Mouse (Mus musculus) limb, embryonic 14.5 days (tissue): ENCODE data around the gene Ccdc157. TPM values are rescaled to one million over a fixed set of nuclear protein-coding genes. Genes with fewer than 3 reads are reported as not detected.

Source experiments
- ATAC-seq: fragments of 200-750 bp; cut with Nextera tagmentation; 2 replicates; pipeline ENCODE4 v1.8.0; 2017; ENCODE audit warnings: low read depth, moderate number of reproducible peaks, moderate TSS enrichment; ENCODE audit not compliant: low FRiP score
- DNase-seq: peaks from one replicate; pipeline ENCODE4 v3.0.0-alpha.2; 2015; ENCODE audit warnings: low spot score
- H3K27ac ChIP-seq: fragments of 300-500 bp; sonication (generic); replicated peaks from 2 replicates; pipeline ENCODE4 v1.5.1; 2014; ENCODE audit warnings: low read depth, mild to moderate bottlenecking, low read length, moderate library complexity, mixed read lengths
- H3K27me3 ChIP-seq: fragments of 300-500 bp; sonication (generic); 2 replicates; pipeline ENCODE4 v1.6.1; 2014; ENCODE audit warnings: low read length, mixed read lengths; ENCODE audit not compliant: control insufficient read depth, insufficient read depth
- H3K36me3 ChIP-seq: fragments of 300-500 bp; sonication (generic); 2 replicates; pipeline ENCODE4 v1.6.1; 2014; ENCODE audit warnings: mild to moderate bottlenecking, low read length, moderate library complexity, mixed read lengths; ENCODE audit not compliant: control insufficient read depth, insufficient read depth
- H3K4me1 ChIP-seq: fragments of 300-500 bp; sonication (generic); 2 replicates; pipeline ENCODE4 v1.6.1; 2014; ENCODE audit warnings: antibody characterized with exemption, low read length, mixed read lengths; ENCODE audit not compliant: control insufficient read depth, insufficient read depth
- H3K4me2 ChIP-seq: fragments of 300-500 bp; sonication (generic); replicated peaks from 2 replicates; pipeline ENCODE4 v1.6.1; 2014; ENCODE audit warnings: low read depth, mild to moderate bottlenecking, low read length, moderate library complexity; ENCODE audit not compliant: severe bottlenecking
- H3K4me3 ChIP-seq: fragments of 300-500 bp; sonication (generic); replicated peaks from 2 replicates; pipeline ENCODE4 v1.5.1; 2014; ENCODE audit warnings: low read length
- H3K9ac ChIP-seq: fragments of 300-500 bp; sonication (generic); 2 replicates; pipeline ENCODE4 v1.6.1; 2014; ENCODE audit warnings: mild to moderate bottlenecking, low read depth, low read length, moderate library complexity; ENCODE audit not compliant: severe bottlenecking
- H3K9me3 ChIP-seq: fragments of 300-500 bp; sonication (generic); 2 replicates; pipeline ENCODE4 v1.6.1; 2016; ENCODE audit warnings: low read length; ENCODE audit not compliant: control insufficient read depth
- POLR2A ChIP-seq: fragments of 200-500 bp; IDR thresholded peaks from 2 replicates; pipeline ENCODE4 v1.8.0; 2012; ENCODE audit warnings: inconsistent platforms, mild to moderate bottlenecking, moderate library complexity, borderline replicate concordance; ENCODE audit not compliant: insufficient read depth, insufficient read length; ENCODE audit errors: extremely low read depth
- WGBS: fragments of 180-500 bp; shearing (Covaris S2); extraction: QIAGEN DNeasy Blood & Tissue Kit; methylation state at CpG from one replicate; pipeline ENCODE4 v1.1.7; 2014; 5-methylcytosine and 5-hydroxymethylcytosine counted together
- polyA plus RNA-seq, 2 experiments: library from polyadenylated mRNA; depleted of rRNA in 1 of 2; stranded (reverse) in 1 of 2; unstranded in 1 of 2; fragments of >200 nt; fragmentation: Nextera tagmentation in 1 of 2; extraction: Ambion mirVana in 1 of 2; gene quantifications; 2 replicates each; pipeline versions ENCODE4 v1.2.1 to v1.2.3; 2012 to 2014

Ccdc157 gene
- polyA plus RNA-seq, 2 experiments: 6.6 to 26.1 TPM

DNA sequence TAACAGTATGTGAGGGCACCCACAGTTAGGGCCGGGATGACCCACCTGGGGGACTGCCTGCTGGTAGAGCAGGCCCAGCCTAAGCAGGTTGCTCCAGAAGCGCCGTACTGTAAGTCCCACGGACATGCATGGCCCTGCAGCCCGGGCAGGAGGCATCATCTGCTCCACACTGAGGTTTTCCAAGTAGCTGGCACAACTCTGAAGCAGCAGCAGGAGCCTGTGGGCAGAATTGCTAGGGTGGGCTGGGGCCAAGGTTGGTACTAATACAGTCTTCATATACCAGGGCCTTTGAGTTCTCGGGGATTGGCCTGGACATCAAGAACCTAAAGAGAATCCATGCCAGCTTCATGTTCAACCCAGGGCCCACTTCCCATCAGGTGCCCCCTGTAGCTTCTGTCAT, 10.2 kb downstream of the Ccdc157 start:
- Histone ChIP-seq H3K9ac (no peak overlapping the region), H3K9me3 (no peaks in the 10 kb centered on the region), H3K27ac (no peak overlapping the region), H3K4me1 (no peaks in the 10 kb centered on the region), H3K4me3 (no peak overlapping the region), H3K27me3 (no peaks in the 10 kb centered on the region), H3K4me2 (no peak overlapping the region), H3K36me3 (peaks cover 20% of the 10 kb centered on the region)
- DNase-seq (no peak), ATAC-seq (no peak)
- TF ChIP-seq POLR2A: no peak
- WGBS: 91% methylated on average over 6 of the region's 6 CpGs

DNA sequence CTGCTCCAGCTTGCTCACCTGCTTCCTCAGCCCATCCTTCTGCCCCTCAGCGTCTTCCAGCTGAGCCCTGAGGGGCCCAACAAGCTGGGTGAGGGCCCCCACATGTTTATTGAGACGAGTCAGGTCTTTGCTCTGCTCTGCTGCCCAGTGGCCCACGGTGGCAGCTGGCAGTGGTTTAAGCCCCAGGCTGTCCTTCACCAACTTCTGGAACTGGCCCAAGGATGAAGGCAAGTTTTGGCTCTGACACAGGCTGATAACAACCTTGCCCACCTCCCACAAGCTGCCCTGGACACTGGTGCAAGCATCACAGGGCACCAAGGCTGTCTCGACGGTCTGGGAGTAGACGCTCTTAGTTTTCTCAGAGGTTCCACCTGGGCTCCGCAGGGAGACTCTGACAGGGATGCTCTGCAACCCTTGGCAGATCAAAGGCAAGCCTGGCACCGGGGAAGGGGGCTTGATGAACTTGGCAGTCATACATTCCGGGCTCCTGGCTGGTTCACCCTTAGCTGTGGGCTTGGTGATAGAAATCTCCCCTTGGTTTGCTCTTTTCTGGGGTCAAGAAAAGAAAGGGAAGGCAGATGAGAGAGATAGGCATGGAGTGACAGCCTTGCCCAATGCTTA, 11.4 kb downstream of the Ccdc157 start:
- DNase-seq: no peak
- no peak for ATAC-seq
- peaks cover 32% of the 10 kb centered on the region for H3K36me3 ChIP-seq
- H3K4me3 ChIP-seq: no peak overlapping the region
- no peak overlapping the region for H3K4me2 ChIP-seq
- H3K4me1 ChIP-seq: no peaks in the 10 kb centered on the region
- no peaks in the 10 kb centered on the region for H3K9me3 ChIP-seq
- TF ChIP-seq POLR2A: no peak
- H3K9ac ChIP-seq: no peak overlapping the region
- H3K27me3 ChIP-seq: no peaks in the 10 kb centered on the region
- no peak overlapping the region for H3K27ac ChIP-seq
- 84% methylated on average over 9 of the region's 9 CpGs for WGBS

DNA sequence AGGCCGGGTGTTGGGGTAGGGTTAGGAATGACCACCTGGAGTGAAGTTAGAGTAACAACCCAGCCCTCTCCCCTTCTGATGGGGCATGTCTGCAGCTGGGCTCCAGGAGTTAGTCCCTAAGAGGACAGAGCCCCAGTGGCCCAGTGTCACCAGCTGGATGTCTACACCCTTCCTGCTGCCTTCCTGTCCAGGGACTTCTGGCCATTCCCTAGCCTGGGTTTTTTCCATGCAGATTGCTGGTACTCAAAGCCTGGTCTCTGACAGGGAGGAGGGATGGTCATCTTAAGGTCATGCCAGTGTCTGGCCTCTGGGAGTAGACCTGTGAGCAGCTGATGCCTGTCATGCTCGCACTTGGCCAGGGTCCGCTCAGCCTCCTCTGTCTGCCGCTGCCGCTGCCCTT, 12.0 kb downstream of the Ccdc157 start:
- 80% methylated on average over 5 of the region's 5 CpGs for WGBS
- Histone ChIP-seq H3K27me3 (no peaks in the 10 kb centered on the region), H3K4me2 (no peak overlapping the region), H3K4me3 (no peak overlapping the region), H3K9me3 (no peaks in the 10 kb centered on the region), H3K9ac (no peak overlapping the region), H3K36me3 (peaks cover 37% of the 10 kb centered on the region), H3K27ac (no peak overlapping the region), H3K4me1 (no peaks in the 10 kb centered on the region)
- ATAC-seq (no peak), DNase-seq (no peak)
- no peak for TF ChIP-seq POLR2A

DNA sequence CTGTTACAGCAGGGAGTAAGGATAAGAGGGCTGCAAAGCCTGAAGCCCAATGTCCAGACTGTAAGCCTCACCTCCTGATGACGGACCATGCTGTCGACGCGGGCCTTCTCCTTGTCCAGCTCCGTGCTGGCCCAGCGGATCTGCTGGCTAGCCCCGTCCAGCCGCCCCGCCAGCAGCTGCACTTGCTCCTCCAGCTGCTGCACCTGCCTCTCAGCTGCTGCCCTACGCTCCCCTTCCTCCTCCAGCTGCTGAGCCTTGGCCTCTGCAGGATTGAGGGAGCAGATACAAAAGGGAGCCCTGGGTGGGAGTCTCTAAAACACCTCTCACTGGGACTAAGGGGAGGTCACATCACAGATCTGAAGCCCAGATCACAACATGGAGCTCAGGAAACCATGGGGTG, 13.0 kb downstream of the Ccdc157 start:
- ATAC-seq (0 out of 2 replicates have a peak, but pooled peaks have one; percentile 21), DNase-seq (no peak)
- WGBS: 86% methylated on average over 10 of the region's 10 CpGs
- Histone ChIP-seq H3K9ac (no peak overlapping the region), H3K27ac (no peak overlapping the region), H3K27me3 (no peaks in the 10 kb centered on the region), H3K4me3 (no peak overlapping the region), H3K4me2 (no peak overlapping the region), H3K36me3 (peaks cover 43% of the 10 kb centered on the region), H3K9me3 (no peaks in the 10 kb centered on the region), H3K4me1 (no peaks in the 10 kb centered on the region)
- no peak for TF ChIP-seq POLR2A

DNA sequence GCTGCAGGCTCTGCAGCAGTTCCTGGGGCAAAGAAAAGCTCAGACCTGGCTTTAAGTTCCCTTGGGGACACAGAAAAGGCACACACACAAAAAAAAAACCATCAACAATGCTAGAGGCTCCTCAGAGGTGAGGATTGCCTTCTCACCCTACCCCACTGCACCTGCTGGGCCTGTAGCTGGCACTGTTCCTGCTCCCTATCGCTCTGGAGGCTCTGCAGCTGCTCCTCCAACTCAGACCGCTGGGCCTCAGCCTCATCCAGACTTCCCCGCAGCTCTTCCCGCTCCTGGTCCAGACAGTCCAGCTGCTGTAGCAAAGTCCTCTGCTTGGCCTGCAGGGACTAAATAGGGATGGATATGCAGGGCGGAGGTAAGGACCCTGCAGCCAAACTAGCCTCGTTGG, 13.7 kb downstream of the Ccdc157 start:
- no peak overlapping the region for H3K4me3 ChIP-seq
- 0 out of 2 replicates have a peak, but pooled peaks have one; percentile 25 for ATAC-seq
- no peak overlapping the region for H3K4me2 ChIP-seq
- H3K27ac ChIP-seq: no peak overlapping the region
- no peak for TF ChIP-seq POLR2A
- H3K4me1 ChIP-seq: no peaks in the 10 kb centered on the region
- no peaks in the 10 kb centered on the region for H3K27me3 ChIP-seq
- H3K36me3 ChIP-seq: peaks cover 50% of the 10 kb centered on the region
- no peak overlapping the region for H3K9ac ChIP-seq
- no peak for DNase-seq
- H3K9me3 ChIP-seq: no peaks in the 10 kb centered on the region
- 79% methylated on average over 6 of the region's 6 CpGs for WGBS
